Mouse (Mus musculus) liver, embryonic 14.5 days (tissue): ENCODE results near the gene Fam89b. TPM values are rescaled to one million over a fixed set of nuclear protein-coding genes. Genes with fewer than 3 reads are reported as not detected.

ENCODE experiments used
- ATAC-seq: fragments of 200-750 bp; cut with Nextera tagmentation; 2 replicates; pipeline ENCODE4 v1.8.0; 2017; ENCODE audit warnings: moderate number of reproducible peaks, mild to moderate bottlenecking, moderate library complexity; ENCODE audit not compliant: insufficient read depth
- DNase-seq, 3 experiments: peaks; one replicate each; pipeline ENCODE4 v3.0.0-alpha.2; 2012 to 2013; ENCODE audit warnings: low read depth in 3 of 3, low spot score in 3 of 3
- H3K27ac ChIP-seq: fragments of 300-500 bp; sonication (generic); 2 replicates; pipeline ENCODE4 v1.5.1; 2014; ENCODE audit warnings: moderate library complexity, mild to moderate bottlenecking, control low read depth, inconsistent platforms
- H3K27me3 ChIP-seq: fragments of 300-500 bp; sonication (generic); 2 replicates; pipeline ENCODE4 v1.6.1; 2014; ENCODE audit warnings: mild to moderate bottlenecking, low read length, moderate library complexity; ENCODE audit not compliant: control insufficient read depth, insufficient read depth
- H3K36me3 ChIP-seq: fragments of 300-500 bp; sonication (generic); replicated peaks from 2 replicates; pipeline ENCODE4 v1.6.1; 2014; ENCODE audit warnings: low read depth; ENCODE audit not compliant: control insufficient read depth, insufficient read depth
- H3K4me1 ChIP-seq, 2 experiments: fragments of 200-500 bp in 1 of 2; fragments of 300-500 bp in 1 of 2; sonication (generic) in 1 of 2; replicated peaks; 2 replicates each; pipeline ENCODE4 v1.6.1; 2012 to 2014; ENCODE audit warnings: antibody characterized with exemption in 1 of 2, inconsistent platforms in 1 of 2, low read length in 1 of 2; ENCODE audit not compliant: control insufficient read depth in 2 of 2, insufficient read depth in 2 of 2
- H3K4me2 ChIP-seq: fragments of 300-500 bp; sonication (generic); 2 replicates; pipeline ENCODE4 v1.6.1; 2014; ENCODE audit warnings: low read depth, mild to moderate bottlenecking, control low read depth, moderate library complexity
- H3K4me3 ChIP-seq, 2 experiments: fragments of 200-500 bp in 1 of 2; fragments of 300-500 bp in 1 of 2; sonication (generic) in 1 of 2; 2 replicates each; pipeline ENCODE4 v1.5.1; 2012 to 2014; ENCODE audit warnings: low read depth in 2 of 2, low read length in 2 of 2, mild to moderate bottlenecking in 2 of 2, control low read depth in 1 of 2, inconsistent platforms in 1 of 2, moderate library complexity in 1 of 2; ENCODE audit not compliant: insufficient read depth in 1 of 2
- H3K9ac ChIP-seq: fragments of 300-500 bp; sonication (generic); replicated peaks from 2 replicates; pipeline ENCODE4 v1.6.1; 2014; ENCODE audit warnings: mild to moderate bottlenecking, control low read depth, moderate library complexity
- H3K9me3 ChIP-seq: fragments of 300-500 bp; sonication (generic); 2 replicates; pipeline ENCODE4 v1.6.1; 2016; ENCODE audit warnings: low read length, mixed read lengths; ENCODE audit not compliant: control insufficient read depth
- CTCF ChIP-seq: IDR thresholded peaks from 2 replicates; pipeline ENCODE4 v1.5.1; 2016; ENCODE audit warnings: antibody characterized with exemption, low read depth, control low read depth
- EP300 ChIP-seq: IDR thresholded peaks from 2 replicates; pipeline ENCODE4 v1.6.1; 2016; ENCODE audit warnings: antibody characterized with exemption, low read depth
- WGBS: fragments of 180-500 bp; shearing (Covaris S2); extraction: QIAGEN DNeasy Blood & Tissue Kit; methylation state at CpG from one replicate; pipeline ENCODE4 v1.1.7; 2014; ENCODE audit not compliant: insufficient replicate concordance; 5-methylcytosine and 5-hydroxymethylcytosine counted together
- polyA plus RNA-seq, 2 experiments: library from polyadenylated mRNA; depleted of rRNA in 1 of 2; stranded (reverse) in 1 of 2; unstranded in 1 of 2; fragments of >200 nt; fragmentation: Nextera tagmentation in 1 of 2; extraction: Ambion mirVana in 1 of 2; gene quantifications; 2 replicates each; pipeline versions ENCODE4 v1.2.1 to v1.2.3; 2012 to 2014

Gene Fam89b
- polyA plus RNA-seq, 2 experiments = 41.0 to 44.0 TPM

DNA sequence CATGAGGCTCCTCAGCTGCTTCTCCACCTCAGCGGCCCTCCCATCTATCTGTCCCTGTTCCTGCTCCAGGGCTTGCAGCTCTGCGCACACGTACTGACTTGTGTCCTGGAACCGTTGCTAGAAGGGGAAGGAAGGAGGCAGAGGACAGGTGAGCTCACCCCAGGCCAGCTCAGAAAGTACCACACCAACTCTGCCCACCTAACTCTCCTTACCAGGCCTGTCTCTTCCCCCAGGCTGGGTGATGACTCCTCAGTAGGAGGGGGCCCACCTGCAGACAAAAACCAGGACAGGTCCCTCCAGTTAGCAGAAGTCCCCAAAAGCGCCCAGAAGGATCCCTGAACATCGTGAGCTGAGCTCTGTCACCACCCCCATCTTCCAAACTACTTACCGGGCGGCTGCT lies 18.9 kb downstream of the Fam89b start:
- Histone ChIP-seq H3K4me1 (peaks cover 16% of the 10 kb centered on the region in 2 experiments), H3K9ac (no peak overlapping the region), H3K36me3 (peaks cover 90% of the 10 kb centered on the region), H3K4me3 (no peak overlapping the region), H3K27ac (no peak overlapping the region), H3K9me3 (no peaks in the 10 kb centered on the region), H3K4me2 (no peak overlapping the region), H3K27me3 (no peaks in the 10 kb centered on the region)
- no peak for DNase-seq
- TF ChIP-seq EP300 (no peak), CTCF (no peak)
- no peak for ATAC-seq
- 92% methylated on average over 8 of the region's 8 CpGs for WGBS

DNA sequence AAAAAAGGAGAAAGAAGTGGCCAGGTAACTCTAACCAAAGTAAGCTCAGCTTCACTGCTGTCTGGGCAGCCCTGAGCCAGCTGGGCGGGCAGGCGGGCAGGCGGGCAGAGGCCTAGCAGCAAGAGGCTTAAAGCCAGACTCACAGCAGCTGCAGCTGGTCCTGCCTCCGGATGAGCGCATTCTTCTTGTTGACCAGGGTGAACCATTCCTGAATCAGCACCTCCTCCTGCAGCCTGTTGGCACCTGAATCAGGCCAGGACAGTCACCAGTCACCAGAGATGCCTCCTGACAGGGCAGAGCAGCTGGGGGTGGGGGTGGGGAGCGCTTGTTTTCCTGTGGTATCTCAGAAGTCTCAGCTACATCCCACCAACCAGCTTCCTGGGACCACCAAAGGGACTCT lies 19.4 kb downstream of the Fam89b start:
- WGBS = 95% methylated on average over 6 of the region's 6 CpGs
- Histone ChIP-seq H3K27me3 (no peaks in the 10 kb centered on the region), H3K9me3 (no peaks in the 10 kb centered on the region), H3K4me2 (no peak overlapping the region), H3K4me1 (peaks cover 21% of the 10 kb centered on the region in 2 experiments), H3K9ac (no peak overlapping the region), H3K4me3 (no peak overlapping the region), H3K36me3 (peaks cover 85% of the 10 kb centered on the region), H3K27ac (no peak overlapping the region)
- DNase-seq (no peak), ATAC-seq (no peak)
- no peak for TF ChIP-seq EP300
- TF ChIP-seq CTCF = no peak

DNA sequence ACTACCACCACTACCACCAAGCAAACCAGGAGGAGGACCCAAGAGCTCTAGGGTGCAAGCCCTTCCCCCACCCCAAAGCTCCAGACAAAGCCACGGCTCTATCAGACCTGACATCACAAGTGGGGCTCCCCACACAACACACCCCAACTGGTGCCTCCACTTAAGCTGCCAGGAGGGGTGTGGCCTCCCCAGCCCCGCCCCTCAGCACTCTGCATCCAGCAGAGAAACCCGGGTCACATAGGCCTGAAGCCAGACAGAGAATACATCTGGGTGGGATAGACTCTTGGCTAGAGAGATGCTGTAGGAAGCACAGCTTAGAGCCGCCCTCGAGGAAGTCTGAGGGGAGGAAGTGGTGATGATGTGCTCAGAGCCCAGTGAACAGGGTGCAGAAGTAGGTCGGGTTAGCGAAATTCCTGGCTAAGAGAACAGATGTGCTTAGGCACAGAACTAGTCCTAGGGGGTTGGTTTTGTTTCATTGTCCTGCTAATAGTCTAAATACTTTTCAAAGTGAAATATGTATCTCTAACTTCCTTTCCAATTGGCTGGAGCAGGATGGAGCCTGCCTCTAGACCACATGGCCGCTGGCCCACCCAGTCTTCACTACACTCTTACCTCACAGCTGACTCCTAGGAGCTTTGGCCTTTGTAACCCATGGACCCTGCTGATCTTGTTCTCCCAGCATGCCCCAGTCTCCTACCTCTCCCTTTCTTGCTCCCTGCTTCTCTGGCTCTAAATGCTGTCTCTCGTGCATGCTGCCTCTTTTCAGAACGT lies 24.5 kb downstream of the Fam89b start:
- DNase-seq (peak in 1 of 3 experiments; percentile 65), ATAC-seq (peak; percentile 81)
- WGBS = 36% methylated on average over 10 of the region's 10 CpGs
- Histone ChIP-seq H3K9me3 (no peaks in the 10 kb centered on the region), H3K27me3 (no peaks in the 10 kb centered on the region), H3K36me3 (peaks cover 62% of the 10 kb centered on the region), H3K9ac (no peak overlapping the region), H3K27ac (peak overlapping the region; percentile 68), H3K4me2 (peak overlapping the region; percentile 49), H3K4me3 (no peak overlapping the region), H3K4me1 (peaks cover 18 to 19% of the 10 kb centered on the region in 2 experiments)
- TF ChIP-seq EP300 (no peak), CTCF (no peak)

DNA sequence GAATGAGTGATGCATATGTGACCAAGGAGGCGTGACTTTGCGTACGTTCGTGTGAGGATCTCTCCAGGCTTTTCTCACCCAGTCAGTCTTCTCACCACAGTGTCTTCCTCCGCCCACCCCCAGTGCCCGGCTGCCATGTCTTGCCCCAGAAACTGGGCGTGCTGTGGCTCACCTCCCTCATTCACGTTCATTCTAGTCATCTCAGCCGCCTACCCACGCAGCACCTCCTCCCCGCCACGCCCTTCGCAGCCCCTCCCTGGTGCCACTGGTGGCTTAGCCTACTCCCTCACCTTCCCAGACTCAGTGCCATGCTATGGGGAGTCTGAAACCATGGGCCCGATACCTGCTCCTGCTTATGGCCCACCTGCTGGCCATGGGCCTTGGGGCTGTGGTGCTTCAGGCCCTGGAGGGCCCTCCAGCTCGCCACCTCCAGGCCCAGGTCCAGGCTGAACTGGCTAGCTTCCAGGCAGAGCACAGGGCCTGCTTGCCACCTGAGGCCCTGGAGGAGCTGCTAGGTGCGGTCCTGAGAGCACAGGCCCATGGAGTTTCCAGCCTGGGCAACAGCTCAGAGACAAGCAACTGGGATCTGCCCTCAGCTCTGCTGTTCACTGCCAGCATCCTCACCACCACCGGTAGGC lies 25.2 kb downstream of the Fam89b start, which contains the start of gene Kcnk7:
Kcnk7 (plus strand) TSS at position 205 of the 638 bp plus-strand sequence.
- WGBS = 50% methylated on average over 17 of the region's 17 CpGs
- H3K27ac ChIP-seq = peak within 1 kb of the TSS; percentile 68
- H3K4me2 ChIP-seq = peak within 1 kb of the TSS; percentile 49
- TF ChIP-seq CTCF (no peak), EP300 (no peak)
- H3K4me3 ChIP-seq = no peak within 1 kb of the TSS
- peaks cover 60% of the 10 kb centered on the region for H3K36me3 ChIP-seq
- H3K9ac ChIP-seq = peak within 1 kb of the TSS; percentile 52; the same call in 1 of the 2 replicates
- H3K27me3 ChIP-seq = no peaks in the 10 kb centered on the region
- ATAC-seq (peak; percentile 67), DNase-seq (peak in 1 of 3 experiments; percentile 52)
- no peaks in the 10 kb centered on the region for H3K9me3 ChIP-seq
- peaks cover 18 to 19% of the 10 kb centered on the region in 2 experiments for H3K4me1 ChIP-seq

DNA sequence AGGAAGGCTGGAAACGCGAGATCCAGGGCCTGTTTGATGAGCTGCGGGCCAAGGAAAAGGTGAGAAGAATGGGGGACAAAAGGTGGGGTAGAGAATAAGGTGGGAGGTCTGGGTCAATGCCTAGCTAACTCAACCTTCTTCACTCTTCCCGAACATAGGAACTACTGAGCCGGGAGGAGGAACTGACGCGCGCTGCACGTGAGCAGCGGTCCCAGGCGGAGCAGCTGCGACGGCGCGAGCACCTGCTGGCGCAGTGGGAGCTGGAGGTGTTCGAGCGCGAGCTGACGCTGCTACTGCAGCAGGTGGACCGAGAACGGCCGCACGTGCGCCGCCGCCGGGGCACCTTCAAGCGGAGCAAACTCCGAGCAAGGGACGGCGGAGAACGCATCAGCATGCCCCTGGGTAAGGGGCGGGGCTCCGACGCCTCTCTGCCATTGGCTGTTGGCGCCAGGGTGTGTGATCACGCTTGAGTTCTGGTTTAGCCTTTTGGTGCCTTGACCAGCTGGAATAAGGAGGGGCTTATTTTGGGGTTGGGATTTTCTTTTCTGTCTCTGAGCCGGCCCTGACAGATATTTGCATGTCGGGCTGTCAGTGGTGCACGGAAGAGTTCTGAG lies 33.5 kb downstream of the Fam89b start:
- no peak overlapping the region for H3K4me2 ChIP-seq
- no peaks in the 10 kb centered on the region for H3K9me3 ChIP-seq
- no peak overlapping the region for H3K9ac ChIP-seq
- peaks cover 2 to 7% of the 10 kb centered on the region in 2 experiments for H3K4me1 ChIP-seq
- H3K27ac ChIP-seq = no peak overlapping the region
- ATAC-seq = no peak
- 84% methylated on average over 41 of the region's 41 CpGs for WGBS
- DNase-seq = no peak
- peaks cover 59% of the 10 kb centered on the region for H3K36me3 ChIP-seq
- H3K27me3 ChIP-seq = no peaks in the 10 kb centered on the region
- no peak overlapping the region for H3K4me3 ChIP-seq
- TF ChIP-seq EP300 (no peak), CTCF (no peak)
